Mouse (Mus musculus) limb, embryonic 15.5 days (tissue): ENCODE measurements around the gene Nacc1. TPM values are rescaled to one million over a fixed set of nuclear protein-coding genes. Genes with fewer than 3 reads are reported as not detected.
"Not testable (repeated sequence)": the region's sequence is repeated elsewhere in the genome, so short reads cannot be mapped to it uniquely, and the experiment has no call there.

ENCODE experiments used
- ATAC-seq: fragments of 200-750 bp; cut with Nextera tagmentation; 2 replicates; pipeline ENCODE4 v1.8.0; 2017; ENCODE audit warnings: low read depth, moderate TSS enrichment; ENCODE audit not compliant: insufficient number of reproducible peaks, low FRiP score, low TSS enrichment
- H3K27ac ChIP-seq: fragments of 300-500 bp; sonication (generic); 2 replicates; pipeline ENCODE4 v1.5.1; 2015; ENCODE audit warnings: moderate library complexity, mild to moderate bottlenecking, inconsistent platforms
- H3K27me3 ChIP-seq: fragments of 300-500 bp; sonication (generic); 2 replicates; pipeline ENCODE4 v1.6.1; 2015; ENCODE audit warnings: inconsistent platforms
- H3K36me3 ChIP-seq: fragments of 300-500 bp; sonication (generic); 2 replicates; pipeline ENCODE4 v1.6.1; 2015; ENCODE audit warnings: inconsistent platforms
- H3K4me1 ChIP-seq: fragments of 300-500 bp; sonication (generic); 2 replicates; pipeline ENCODE4 v1.6.1; 2015; ENCODE audit warnings: inconsistent platforms
- H3K4me2 ChIP-seq: fragments of 300-500 bp; sonication (generic); 2 replicates; pipeline ENCODE4 v1.6.1; 2015; ENCODE audit warnings: mild to moderate bottlenecking, inconsistent platforms
- H3K4me3 ChIP-seq: fragments of 300-500 bp; sonication (generic); 2 replicates; pipeline ENCODE4 v1.5.1; 2015; ENCODE audit warnings: mild to moderate bottlenecking, inconsistent platforms
- H3K9ac ChIP-seq: fragments of 300-500 bp; sonication (generic); 2 replicates; pipeline ENCODE4 v1.6.1; 2015; ENCODE audit warnings: inconsistent platforms
- H3K9me3 ChIP-seq: fragments of 300-500 bp; sonication (generic); 2 replicates; pipeline ENCODE4 v1.6.1; 2016; ENCODE audit warnings: inconsistent platforms
- WGBS: fragments of 180-500 bp; shearing (Covaris S2); methylation state at CpG from one replicate; pipeline ENCODE4 v1.1.7; 2015; 5-methylcytosine and 5-hydroxymethylcytosine counted together
- polyA plus RNA-seq: library from polyadenylated mRNA; unstranded; fragments of >200 nt; fragmentation: Nextera tagmentation; extraction: Ambion mirVana; gene quantifications from 2 replicates; pipeline ENCODE4 v1.2.1, GENCODE M21; 2015

Gene Nacc1
- polyA plus RNA-seq, 1 experiment from 2014 or later, result 13.8 TPM

- H3K27ac ChIP-seq, result 0 out of 2 replicates have a peak overlapping the region, but pooled peaks have one; percentile 24
- H3K27me3 ChIP-seq, ATAC-seq, H3K4me2 ChIP-seq, H3K9ac ChIP-seq, H3K9me3 ChIP-seq, H3K4me3 ChIP-seq, H3K4me1 ChIP-seq: not testable (repeated sequence)
- peaks cover 70% of the 10 kb centered on the region for H3K36me3 ChIP-seq
- 87% methylated on average over 5 of the region's 5 CpGs for WGBS
Measured at GRCm38 (mm10) chr8:84670295-84671006, 17.2 kb downstream of the Nacc1 start.

- Histone ChIP-seq H3K4me1 (peaks cover 9% of the 10 kb centered on the region), H3K27me3 (no peaks in the 10 kb centered on the region), H3K9me3 (no peaks in the 10 kb centered on the region), H3K4me2 (no peak overlapping the region), H3K36me3 (peaks cover 56% of the 10 kb centered on the region), H3K9ac (no peak overlapping the region), H3K27ac (0 out of 2 replicates have a peak overlapping the region, but pooled peaks have one; percentile 22), H3K4me3 (no peak overlapping the region)
- ATAC-seq, result no peak
- 84% methylated on average over 6 of the region's 6 CpGs for WGBS
Measured at GRCm38 (mm10) chr8:84668731-84669485, 18.8 kb downstream of the Nacc1 start.

- no peak for ATAC-seq
- Histone ChIP-seq H3K9me3 (no peaks in the 10 kb centered on the region), H3K4me2 (no peak overlapping the region), H3K27me3 (no peaks in the 10 kb centered on the region), H3K4me3 (no peak overlapping the region), H3K27ac (peak overlapping the region; percentile 22; the same call in 1 of the 2 replicates), H3K4me1 (peaks cover 14% of the 10 kb centered on the region), H3K9ac (no peak overlapping the region), H3K36me3 (peaks cover 50% of the 10 kb centered on the region)
- 79% methylated on average over 1 of the region's 1 CpGs for WGBS
Measured at GRCm38 (mm10) chr8:84668081-84668480, 19.6 kb downstream of the Nacc1 start.

GRCm38 (mm10) chr8:84665385-84665893 lies 22.2 kb downstream of the Nacc1 start:
- Histone ChIP-seq H3K27me3 (no peaks in the 10 kb centered on the region), H3K9ac (peak overlapping the region; percentile 55), H3K4me1 (peaks cover 24% of the 10 kb centered on the region), H3K4me2 (peak overlapping the region; percentile 72), H3K9me3 (no peaks in the 10 kb centered on the region), H3K27ac (peak overlapping the region; percentile 96), H3K4me3 (peak overlapping the region; percentile 88), H3K36me3 (peaks cover 26% of the 10 kb centered on the region)
- ATAC-seq, result no peak
- 2% methylated on average over 14 of the region's 14 CpGs for WGBS

- H3K4me3 ChIP-seq, result peak overlapping the region; percentile 88
- peaks cover 21% of the 10 kb centered on the region for H3K36me3 ChIP-seq
- no peaks in the 10 kb centered on the region for H3K27me3 ChIP-seq
- H3K27ac ChIP-seq, result peak overlapping the region; percentile 96
- H3K9ac ChIP-seq, result peak overlapping the region; percentile 55
- peaks cover 31% of the 10 kb centered on the region for H3K4me1 ChIP-seq
- WGBS, result under 1% methylated on average over 29 of the region's 29 CpGs
- no peaks in the 10 kb centered on the region for H3K9me3 ChIP-seq
- ATAC-seq, result peak; percentile 50
- H3K4me2 ChIP-seq, result peak overlapping the region; percentile 72
Measured at GRCm38 (mm10) chr8:84664566-84665384, 22.9 kb downstream of the Nacc1 start.

GRCm38 (mm10) chr8:84663483-84664327 lies 24.0 kb downstream of the Nacc1 start:
- Histone ChIP-seq H3K4me3 (peak overlapping the region; percentile 88), H3K27me3 (no peaks in the 10 kb centered on the region), H3K27ac (peak overlapping the region; percentile 96), H3K9ac (peak overlapping the region; percentile 51), H3K36me3 (peaks cover 13% of the 10 kb centered on the region), H3K9me3 (no peaks in the 10 kb centered on the region), H3K4me2 (peak overlapping the region; percentile 72), H3K4me1 (peaks cover 35% of the 10 kb centered on the region)
- ATAC-seq, result peak; percentile 80
- 3% methylated on average over 43 of the region's 43 CpGs for WGBS

GRCm38 (mm10) chr8:84662581-84663065 lies 25.0 kb downstream of the Nacc1 start, which contains the start of gene Ier2:
TSS of gene Ier2 (minus strand) at chr8:84662852.
- ATAC-seq, result peak; percentile 82
- H3K4me3 ChIP-seq, result peak within 1 kb of the TSS; percentile 88
- under 1% methylated on average over 27 of the region's 27 CpGs for WGBS
- H3K4me2 ChIP-seq, result peak within 1 kb of the TSS; percentile 72
- H3K9me3 ChIP-seq, result no peaks in the 10 kb centered on the region
- peak within 1 kb of the TSS; percentile 87 for H3K9ac ChIP-seq
- H3K36me3 ChIP-seq, result peaks cover 5% of the 10 kb centered on the region; the same call in 1 of the 2 replicates
- no peaks in the 10 kb centered on the region for H3K27me3 ChIP-seq
- H3K4me1 ChIP-seq, result peaks cover 41% of the 10 kb centered on the region
- peak within 1 kb of the TSS; percentile 96 for H3K27ac ChIP-seq

- H3K27ac ChIP-seq, result peak overlapping the region; percentile 96
- H3K36me3 ChIP-seq, result peaks cover 5% of the 10 kb centered on the region; the same call in 1 of the 2 replicates
- ATAC-seq, result no peak
- H3K4me3 ChIP-seq, result peak overlapping the region; percentile 88
- no peaks in the 10 kb centered on the region for H3K27me3 ChIP-seq
- H3K9ac ChIP-seq, result peak overlapping the region; percentile 87
- H3K4me2 ChIP-seq, result peak overlapping the region; percentile 72
- H3K4me1 ChIP-seq, result peaks cover 46% of the 10 kb centered on the region
- under 1% methylated on average over 60 of the region's 61 CpGs for WGBS
- H3K9me3 ChIP-seq, result no peaks in the 10 kb centered on the region
Measured at GRCm38 (mm10) chr8:84661961-84662571, 25.6 kb downstream of the Nacc1 start.

- H3K4me3 ChIP-seq, result peak overlapping the region; percentile 88
- H3K9ac ChIP-seq, result peak overlapping the region; percentile 87
- H3K4me1 ChIP-seq, result peaks cover 52% of the 10 kb centered on the region
- H3K4me2 ChIP-seq, result peak overlapping the region; percentile 72
- H3K9me3 ChIP-seq, result no peaks in the 10 kb centered on the region
- under 1% methylated on average over 24 of the region's 24 CpGs for WGBS
- peak overlapping the region; percentile 96 for H3K27ac ChIP-seq
- ATAC-seq, result no peak
- H3K27me3 ChIP-seq, result no peaks in the 10 kb centered on the region
- H3K36me3 ChIP-seq, result no peaks in the 10 kb centered on the region
Measured at GRCm38 (mm10) chr8:84661458-84661871, 26.2 kb downstream of the Nacc1 start.

GRCm38 (mm10) chr8:84660819-84661457 lies 26.7 kb downstream of the Nacc1 start:
- Histone ChIP-seq H3K9ac (peak overlapping the region; percentile 87), H3K4me2 (peak overlapping the region; percentile 72), H3K36me3 (no peaks in the 10 kb centered on the region), H3K4me1 (peaks cover 54% of the 10 kb centered on the region), H3K9me3 (no peaks in the 10 kb centered on the region), H3K27me3 (no peaks in the 10 kb centered on the region), H3K4me3 (peak overlapping the region; percentile 88), H3K27ac (peak overlapping the region; percentile 96)
- under 1% methylated on average over 20 of the region's 20 CpGs for WGBS
- ATAC-seq, result no peak
